Mouse (Mus musculus): Measurements from ENCODE around the gene Etv6. TPM values are rescaled to one million over a fixed set of nuclear protein-coding genes. Genes with fewer than 3 reads are reported as not detected.

Gene Etv6
- polyA plus RNA-seq, 1 experiment from 2014 or later = 3.8 TPM

DNA sequence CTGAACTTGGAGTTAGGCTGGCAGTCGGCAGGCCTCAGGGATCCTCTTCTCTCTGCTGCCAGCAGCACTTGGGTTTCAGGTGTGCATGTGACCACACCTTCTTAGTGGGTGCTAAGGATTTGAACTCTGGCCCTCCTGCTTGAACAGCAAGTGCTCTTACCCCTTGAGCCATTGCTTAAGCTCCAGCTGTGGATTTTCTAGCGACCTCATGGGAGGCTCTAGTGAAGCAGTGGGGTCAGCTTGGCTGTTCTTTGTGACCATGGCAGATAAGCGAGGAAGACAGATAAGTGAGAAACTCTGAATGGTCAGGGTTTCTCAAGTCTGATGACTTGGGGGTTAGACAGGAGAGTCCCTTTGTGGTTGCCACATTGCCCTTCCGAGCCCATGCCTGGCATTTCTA, 55.4 kb downstream of the Etv6 start:
- Histone ChIP-seq H3K4me1 (replicated peaks) (peaks cover 34% of the 10 kb centered on the region), H3K9me3 (replicated peaks) (no peaks in the 10 kb centered on the region), H3K9ac (no peak overlapping the region), H3K36me3 (replicated peaks) (0 out of 2 replicates have a peak, but pooled peaks cover 3% of the 10 kb centered on the region), H3K27ac (replicated peaks) (no peak overlapping the region), H3K4me3 (replicated peaks) (no peak overlapping the region), H3K27me3 (no peaks in the 10 kb centered on the region), H3K4me2 (no peak overlapping the region)
- no peak for ATAC-seq (ENCODE audit: insufficient read depth)
- WGBS (ENCODE audit: insufficient replicate concordance) = 48% methylated on average over 4 of the region's 4 CpGs

GRCm38 (mm10) chr6:134091398-134091801, 55.9 kb downstream of the Etv6 start:
- no peak overlapping the region for H3K27ac ChIP-seq (replicated peaks)
- H3K36me3 ChIP-seq (replicated peaks) = 0 out of 2 replicates have a peak, but pooled peaks cover 3% of the 10 kb centered on the region
- no peak overlapping the region for H3K4me3 ChIP-seq (replicated peaks)
- H3K9me3 ChIP-seq (replicated peaks) = no peaks in the 10 kb centered on the region
- H3K4me2 ChIP-seq = no peak overlapping the region
- H3K4me1 ChIP-seq (replicated peaks) = peaks cover 34% of the 10 kb centered on the region
- no peak overlapping the region for H3K9ac ChIP-seq
- no peaks in the 10 kb centered on the region for H3K27me3 ChIP-seq
- ATAC-seq (ENCODE audit: insufficient read depth) = no peak
- WGBS (ENCODE audit: insufficient replicate concordance) = 71% methylated on average over 8 of the region's 8 CpGs

DNA sequence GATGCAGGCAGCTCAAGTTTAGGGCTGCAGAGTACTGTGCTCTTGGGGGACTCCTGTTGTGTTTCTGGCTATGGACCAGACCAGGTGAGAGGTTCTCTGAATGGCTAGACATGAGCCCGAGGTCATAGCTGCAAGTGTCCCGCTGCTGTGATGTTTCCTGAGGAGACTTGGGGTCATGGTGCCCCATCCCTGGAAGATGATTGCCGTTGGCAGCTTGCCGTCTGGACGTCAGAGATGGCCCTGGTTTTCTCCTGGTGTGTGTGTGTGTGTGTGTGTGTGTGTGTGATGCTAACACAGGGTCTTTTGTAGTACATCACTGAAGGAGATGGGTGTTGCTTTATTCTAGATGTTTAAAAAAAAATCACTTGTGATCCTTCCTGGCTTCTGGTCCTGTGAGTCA, 58.6 kb downstream of the Etv6 start:
- no peak overlapping the region for H3K27ac ChIP-seq (replicated peaks)
- H3K9me3 ChIP-seq (replicated peaks) = no peaks in the 10 kb centered on the region
- no peak for ATAC-seq (ENCODE audit: insufficient read depth)
- H3K4me3 ChIP-seq (replicated peaks) = no peak overlapping the region
- no peaks in the 10 kb centered on the region for H3K27me3 ChIP-seq
- H3K9ac ChIP-seq = no peak overlapping the region
- WGBS (ENCODE audit: insufficient replicate concordance) = 72% methylated on average over 5 of the region's 5 CpGs
- peaks cover 34% of the 10 kb centered on the region for H3K4me1 ChIP-seq (replicated peaks)
- no peak overlapping the region for H3K4me2 ChIP-seq
- 0 out of 2 replicates have a peak, but pooled peaks cover 3% of the 10 kb centered on the region for H3K36me3 ChIP-seq (replicated peaks)

DNA sequence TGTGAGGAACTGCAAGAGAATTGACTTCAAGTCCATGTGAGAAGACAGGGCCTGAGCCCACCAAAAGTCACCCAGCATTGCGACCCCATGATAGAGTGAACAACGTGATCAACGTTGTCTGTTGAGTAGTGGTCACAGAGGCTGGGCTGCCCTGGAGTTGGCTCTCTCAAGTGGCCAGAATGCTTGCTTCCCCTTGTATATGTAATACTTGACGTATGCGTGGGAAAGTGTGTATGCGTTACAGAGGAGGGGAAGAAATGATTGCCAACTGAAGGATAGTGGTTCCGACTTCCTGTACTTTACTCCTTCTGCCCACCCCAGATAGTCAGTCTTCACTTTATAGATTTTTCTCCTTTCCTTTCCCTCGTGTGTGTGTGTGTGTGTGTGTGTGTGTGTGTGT, 59.1 kb downstream of the Etv6 start:
- no peak for ATAC-seq (ENCODE audit: insufficient read depth)
- no peaks in the 10 kb centered on the region for H3K9me3 ChIP-seq (replicated peaks)
- peaks cover 30% of the 10 kb centered on the region for H3K4me1 ChIP-seq (replicated peaks)
- no peak overlapping the region for H3K27ac ChIP-seq (replicated peaks)
- no peak overlapping the region for H3K4me2 ChIP-seq
- 50% methylated on average over 8 of the region's 8 CpGs for WGBS (ENCODE audit: insufficient replicate concordance)
- H3K9ac ChIP-seq = no peak overlapping the region
- H3K27me3 ChIP-seq = no peaks in the 10 kb centered on the region
- H3K36me3 ChIP-seq (replicated peaks) = 0 out of 2 replicates have a peak, but pooled peaks cover 3% of the 10 kb centered on the region
- no peak overlapping the region for H3K4me3 ChIP-seq (replicated peaks)

DNA sequence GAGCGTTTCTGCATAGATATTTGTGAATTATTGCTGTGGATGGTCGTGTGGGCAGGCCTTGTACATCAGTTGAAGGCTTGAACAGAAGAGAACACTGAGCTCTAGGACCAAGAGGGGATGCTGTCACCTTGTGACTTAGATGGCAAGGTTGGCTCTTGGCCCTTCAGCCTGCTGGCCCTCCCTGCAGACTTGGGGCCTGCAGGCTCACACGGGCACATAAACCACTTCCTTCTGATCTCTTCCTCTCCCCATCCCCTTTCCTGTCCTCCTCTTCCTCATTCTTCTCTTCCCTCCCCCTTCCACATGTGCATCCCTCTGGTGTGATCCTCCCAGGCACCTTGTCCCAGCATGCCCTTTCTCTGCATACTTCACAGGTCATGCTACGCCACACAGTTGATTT, 60.1 kb downstream of the Etv6 start:
- Histone ChIP-seq H3K4me2 (no peak overlapping the region), H3K27me3 (no peaks in the 10 kb centered on the region), H3K9ac (no peak overlapping the region), H3K36me3 (replicated peaks) (0 out of 2 replicates have a peak, but pooled peaks cover 3% of the 10 kb centered on the region), H3K4me1 (replicated peaks) (peaks cover 23% of the 10 kb centered on the region; the same call in 1 of the 2 replicates), H3K27ac (replicated peaks) (no peak overlapping the region), H3K4me3 (replicated peaks) (no peak overlapping the region), H3K9me3 (replicated peaks) (no peaks in the 10 kb centered on the region)
- no peak for ATAC-seq (ENCODE audit: insufficient read depth)
- WGBS (ENCODE audit: insufficient replicate concordance) = 51% methylated on average over 4 of the region's 4 CpGs

GRCm38 (mm10) chr6:134099976-134100743, 64.7 kb downstream of the Etv6 start:
- no peak overlapping the region for H3K9ac ChIP-seq
- H3K27me3 ChIP-seq = no peaks in the 10 kb centered on the region
- no peaks in the 10 kb centered on the region for H3K9me3 ChIP-seq (replicated peaks)
- H3K27ac ChIP-seq (replicated peaks) = no peak overlapping the region
- ATAC-seq (ENCODE audit: insufficient read depth) = no peak
- WGBS (ENCODE audit: insufficient replicate concordance) = 77% methylated on average over 11 of the region's 11 CpGs
- no peak overlapping the region for H3K4me3 ChIP-seq (replicated peaks)
- no peak overlapping the region for H3K4me2 ChIP-seq
- H3K4me1 ChIP-seq (replicated peaks) = peaks cover 15% of the 10 kb centered on the region
- H3K36me3 ChIP-seq (replicated peaks) = no peaks in the 10 kb centered on the region

- H3K9me3 ChIP-seq (replicated peaks) = no peaks in the 10 kb centered on the region
- 0 out of 2 replicates have a peak overlapping the region, but pooled peaks have one; percentile 2 for H3K27ac ChIP-seq (replicated peaks)
- no peak overlapping the region for H3K4me3 ChIP-seq (replicated peaks)
- ATAC-seq (ENCODE audit: insufficient read depth) = no peak
- H3K9ac ChIP-seq = no peak overlapping the region
- peaks cover 20% of the 10 kb centered on the region for H3K4me1 ChIP-seq (replicated peaks)
- H3K27me3 ChIP-seq = no peaks in the 10 kb centered on the region
- WGBS (ENCODE audit: insufficient replicate concordance) = 39% methylated on average over 1 of the region's 1 CpGs
- H3K4me2 ChIP-seq = no peak overlapping the region
- no peaks in the 10 kb centered on the region for H3K36me3 ChIP-seq (replicated peaks)
Observed at GRCm38 (mm10) chr6:134102396-134102795, 66.9 kb downstream of the Etv6 start.

GRCm38 (mm10) chr6:134103519-134103918, 68.0 kb downstream of the Etv6 start:
- H3K27ac ChIP-seq (replicated peaks) = no peak overlapping the region
- ATAC-seq (ENCODE audit: insufficient read depth) = no peak
- H3K9ac ChIP-seq = no peak overlapping the region
- H3K4me3 ChIP-seq (replicated peaks) = no peak overlapping the region
- H3K27me3 ChIP-seq = no peaks in the 10 kb centered on the region
- 76% methylated on average over 8 of the region's 8 CpGs for WGBS (ENCODE audit: insufficient replicate concordance)
- no peaks in the 10 kb centered on the region for H3K36me3 ChIP-seq (replicated peaks)
- H3K9me3 ChIP-seq (replicated peaks) = no peaks in the 10 kb centered on the region
- peaks cover 20% of the 10 kb centered on the region for H3K4me1 ChIP-seq (replicated peaks)
- H3K4me2 ChIP-seq = no peak overlapping the region

DNA sequence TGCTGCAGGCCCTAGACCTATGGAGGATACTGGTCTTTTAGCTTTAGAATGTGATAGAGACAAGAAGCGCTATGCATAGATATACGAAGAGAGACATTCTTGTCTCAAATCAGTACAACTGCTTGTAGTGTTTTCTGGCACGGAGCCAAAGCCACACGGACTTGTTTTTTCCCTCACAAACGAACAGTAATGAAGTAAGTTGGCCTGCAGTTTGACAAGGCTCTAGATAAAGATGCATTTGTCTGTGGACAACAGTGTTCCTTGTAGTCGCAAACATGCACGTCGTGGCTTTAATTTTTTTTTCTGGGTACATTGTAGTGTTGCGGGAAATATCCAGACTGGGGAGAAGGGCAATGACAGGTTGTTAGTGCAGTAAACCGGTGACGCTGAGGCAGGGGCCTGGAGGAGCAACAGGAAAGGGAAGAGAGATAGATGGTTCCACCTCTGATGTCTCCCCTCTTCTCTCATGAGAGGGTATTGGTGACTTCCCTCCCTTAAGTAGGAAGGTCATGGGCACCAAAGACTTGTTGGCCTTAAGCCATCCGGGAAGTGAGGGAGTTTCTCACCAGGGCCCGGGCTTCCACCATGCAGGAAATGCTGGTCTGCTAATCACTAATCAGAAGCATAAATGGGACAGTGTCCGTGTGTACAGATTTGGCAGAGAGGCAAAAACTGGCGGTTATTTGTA, 70.2 kb downstream of the Etv6 start:
- WGBS (ENCODE audit: insufficient replicate concordance) = 31% methylated on average over 15 of the region's 15 CpGs
- no peaks in the 10 kb centered on the region for H3K9me3 ChIP-seq (replicated peaks)
- ATAC-seq (ENCODE audit: insufficient read depth) = peak; percentile 32; the same call in 1 of the 2 replicates
- H3K36me3 ChIP-seq (replicated peaks) = no peaks in the 10 kb centered on the region
- H3K9ac ChIP-seq = no peak overlapping the region
- no peak overlapping the region for H3K4me3 ChIP-seq (replicated peaks)
- no peak overlapping the region for H3K4me2 ChIP-seq
- no peak overlapping the region for H3K27ac ChIP-seq (replicated peaks)
- peaks cover 20% of the 10 kb centered on the region for H3K4me1 ChIP-seq (replicated peaks)
- H3K27me3 ChIP-seq = no peaks in the 10 kb centered on the region

DNA sequence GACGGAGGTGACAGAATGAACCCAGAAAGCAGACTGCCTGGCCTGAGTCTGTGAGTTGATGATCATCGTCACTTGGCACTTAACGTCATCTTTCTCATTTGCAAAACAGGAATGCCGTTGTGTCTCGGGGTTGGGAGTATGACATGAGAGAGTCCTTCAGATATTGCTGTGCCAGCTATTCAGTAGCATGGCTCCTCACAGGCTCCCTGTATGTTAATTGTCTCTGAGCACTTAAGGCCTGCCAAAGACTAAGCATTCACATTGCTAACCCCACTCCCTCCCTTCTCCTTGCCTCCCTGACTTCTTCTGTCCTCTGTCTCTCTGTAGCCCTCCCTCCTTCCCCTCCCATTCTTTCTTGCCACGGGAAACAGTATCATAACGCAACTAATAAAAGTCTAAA, 72.2 kb downstream of the Etv6 start:
- no peaks in the 10 kb centered on the region for H3K27me3 ChIP-seq
- H3K4me2 ChIP-seq = no peak overlapping the region
- ATAC-seq (ENCODE audit: insufficient read depth) = no peak
- H3K4me1 ChIP-seq (replicated peaks) = peaks cover 25% of the 10 kb centered on the region
- H3K9me3 ChIP-seq (replicated peaks) = no peaks in the 10 kb centered on the region
- WGBS (ENCODE audit: insufficient replicate concordance) = 77% methylated on average over 7 of the region's 7 CpGs
- H3K36me3 ChIP-seq (replicated peaks) = no peaks in the 10 kb centered on the region
- H3K4me3 ChIP-seq (replicated peaks) = no peak overlapping the region
- no peak overlapping the region for H3K27ac ChIP-seq (replicated peaks)
- no peak overlapping the region for H3K9ac ChIP-seq

DNA sequence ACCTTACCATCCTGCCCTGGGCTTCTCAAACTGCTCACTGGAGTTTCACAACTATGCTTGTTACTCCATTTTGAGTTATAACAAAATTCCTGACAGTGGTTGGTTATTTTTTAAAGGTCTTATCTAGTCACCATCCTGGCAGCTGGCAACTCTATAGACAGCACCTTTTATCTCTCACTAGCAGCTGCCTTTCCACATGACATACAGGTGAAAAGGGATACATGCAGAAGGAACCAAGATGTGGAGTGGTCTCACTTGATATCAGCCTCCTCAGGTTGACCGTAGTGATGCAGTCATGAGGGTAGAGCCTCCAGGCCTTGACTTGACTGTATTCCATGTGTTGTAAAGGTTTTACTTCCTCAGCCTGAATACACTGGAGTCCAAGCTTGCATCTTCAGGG, 74.2 kb downstream of the Etv6 start:
- H3K9me3 ChIP-seq (replicated peaks) = no peaks in the 10 kb centered on the region
- no peak overlapping the region for H3K4me2 ChIP-seq
- H3K27me3 ChIP-seq = no peaks in the 10 kb centered on the region
- WGBS (ENCODE audit: insufficient replicate concordance) = 22% methylated on average over 1 of the region's 1 CpGs
- peaks cover 20% of the 10 kb centered on the region for H3K4me1 ChIP-seq (replicated peaks)
- no peaks in the 10 kb centered on the region for H3K36me3 ChIP-seq (replicated peaks)
- H3K27ac ChIP-seq (replicated peaks) = no peak overlapping the region
- no peak for ATAC-seq (ENCODE audit: insufficient read depth)
- H3K9ac ChIP-seq = no peak overlapping the region
- H3K4me3 ChIP-seq (replicated peaks) = no peak overlapping the region

Data from liver, embryonic 15.5 days (tissue).